Mouse (Mus musculus): ENCODE measurements around the gene Gas8.

- no peak for TF ChIP-seq MAFK (IDR thresholded peaks at IDR 0.05; ENCODE audit: insufficient read depth, low read depth, low read length)
- no peak for TF ChIP-seq CHD2 (IDR thresholded peaks at IDR 0.05; ENCODE audit: low read depth, low read length)
- no peak for TF ChIP-seq HCFC1 (IDR thresholded peaks at IDR 0.05; ENCODE audit: borderline replicate concordance, insufficient read depth, low read length)
These were observed 14.7 kb upstream of the Gas8 start for GRCm38 (mm10) chr8:123503801-123504467.

Measured in ES-E14 (cell line).